Mouse (Mus musculus): ENCODE results near the gene Stxbp1. TPM values are rescaled to one million over a fixed set of nuclear protein-coding genes. Genes with fewer than 3 reads are reported as not detected.

Stxbp1 gene
- polyA plus RNA-seq, 1 experiment from 2014 or later: 51.4 TPM

- DNase-seq (ENCODE audit: low spot score, missing footprints): peak; percentile 92
- Histone ChIP-seq H3K4me2 (peak overlapping the region; percentile 99), H3K4me3 (ENCODE audit: low read depth, low read length) (peak overlapping the region; percentile 70), H3K27ac (ENCODE audit: low read depth, low read length) (no peak overlapping the region), H3K9ac (ENCODE audit: low read length) (peak overlapping the region; percentile 96), H3K36me3 (ENCODE audit: control insufficient read depth, insufficient read depth, low read length) (no peaks in the 10 kb centered on the region), H3K4me1 (ENCODE audit: control insufficient read depth, insufficient read depth, low read length) (peaks cover 35% of the 10 kb centered on the region), H3K27me3 (ENCODE audit: control insufficient read depth, insufficient read depth, low read length) (no peaks in the 10 kb centered on the region; the same call in 1 of the 2 replicates), H3K9me3 (ENCODE audit: control insufficient read depth, low read length) (no peaks in the 10 kb centered on the region)
- WGBS: 3% methylated on average over 20 of the region's 20 CpGs
- peak; percentile 41; the same call in 1 of the 2 replicates for ATAC-seq (ENCODE audit: low FRiP score)
Measured at GRCm38 (mm10) chr2:32876490-32877302, 29.7 kb upstream of the Stxbp1 start.

GRCm38 (mm10) chr2:32875675-32876489 is 28.8 kb upstream of the Stxbp1 start, which contains the start of gene Fam129b:
Gene Fam129b (plus strand): TSS chr2:32876114.
- DNase-seq (ENCODE audit: low spot score, missing footprints) (peak; percentile 99), ATAC-seq (ENCODE audit: low FRiP score) (peak; percentile 94)
- no peaks in the 10 kb centered on the region; the same call in 1 of the 2 replicates for H3K27me3 ChIP-seq (ENCODE audit: control insufficient read depth, insufficient read depth, low read length)
- no peaks in the 10 kb centered on the region for H3K36me3 ChIP-seq (ENCODE audit: control insufficient read depth, insufficient read depth, low read length)
- WGBS: under 1% methylated on average over 44 of the region's 68 CpGs
- H3K4me1 ChIP-seq (ENCODE audit: control insufficient read depth, insufficient read depth, low read length): peaks cover 27% of the 10 kb centered on the region
- H3K4me3 ChIP-seq (ENCODE audit: low read depth, low read length): peak within 1 kb of the TSS; percentile 70
- no peaks in the 10 kb centered on the region for H3K9me3 ChIP-seq (ENCODE audit: control insufficient read depth, low read length)
- peak within 1 kb of the TSS; percentile 99 for H3K4me2 ChIP-seq
- H3K9ac ChIP-seq (ENCODE audit: low read length): peak within 1 kb of the TSS; percentile 96
- H3K27ac ChIP-seq (ENCODE audit: low read depth, low read length): peak within 1 kb of the TSS; percentile 83

- Histone ChIP-seq H3K27me3 (ENCODE audit: control insufficient read depth, insufficient read depth, low read length) (no peaks in the 10 kb centered on the region; the same call in 1 of the 2 replicates), H3K9ac (ENCODE audit: low read length) (peak overlapping the region; percentile 96), H3K36me3 (ENCODE audit: control insufficient read depth, insufficient read depth, low read length) (no peaks in the 10 kb centered on the region), H3K4me2 (peak overlapping the region; percentile 99), H3K4me1 (ENCODE audit: control insufficient read depth, insufficient read depth, low read length) (peaks cover 22% of the 10 kb centered on the region), H3K27ac (ENCODE audit: low read depth, low read length) (peak overlapping the region; percentile 83), H3K9me3 (ENCODE audit: control insufficient read depth, low read length) (no peaks in the 10 kb centered on the region), H3K4me3 (ENCODE audit: low read depth, low read length) (peak overlapping the region; percentile 70)
- DNase-seq (ENCODE audit: low spot score, missing footprints) (peak; percentile 94), ATAC-seq (ENCODE audit: low FRiP score) (peak; percentile 10)
- WGBS: 15% methylated on average over 15 of the region's 15 CpGs
Measured at GRCm38 (mm10) chr2:32874951-32875674, 28.1 kb upstream of the Stxbp1 start.

DNA sequence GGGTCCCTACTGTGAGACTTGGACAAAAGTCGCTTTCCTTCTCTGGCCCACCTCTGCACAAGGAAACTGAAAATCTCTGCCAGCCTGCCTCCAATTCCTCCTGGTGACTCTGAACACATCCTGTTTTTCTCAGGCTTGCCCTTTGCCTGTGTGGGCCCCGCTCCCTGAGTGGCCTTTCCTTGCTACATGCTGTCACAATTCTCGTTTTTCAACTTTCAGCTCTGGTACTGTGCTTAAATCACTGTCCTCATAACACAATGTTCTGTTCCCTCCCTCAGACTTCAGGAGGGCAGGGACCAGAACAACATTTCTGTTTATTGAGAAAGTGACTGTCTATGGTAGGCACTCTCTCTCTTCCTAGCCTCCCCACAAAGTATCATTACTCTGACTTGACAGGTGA is 27.0 kb upstream of the Stxbp1 start:
- DNase-seq (ENCODE audit: low spot score, missing footprints): no peak
- no peak overlapping the region for H3K4me2 ChIP-seq
- 79% methylated on average over 3 of the region's 3 CpGs for WGBS
- no peak overlapping the region for H3K9ac ChIP-seq (ENCODE audit: low read length)
- ATAC-seq (ENCODE audit: low FRiP score): no peak
- no peaks in the 10 kb centered on the region for H3K9me3 ChIP-seq (ENCODE audit: control insufficient read depth, low read length)
- peaks cover 20% of the 10 kb centered on the region for H3K4me1 ChIP-seq (ENCODE audit: control insufficient read depth, insufficient read depth, low read length)
- H3K27ac ChIP-seq (ENCODE audit: low read depth, low read length): no peak overlapping the region
- H3K27me3 ChIP-seq (ENCODE audit: control insufficient read depth, insufficient read depth, low read length): no peaks in the 10 kb centered on the region; the same call in 1 of the 2 replicates
- no peaks in the 10 kb centered on the region for H3K36me3 ChIP-seq (ENCODE audit: control insufficient read depth, insufficient read depth, low read length)
- no peak overlapping the region for H3K4me3 ChIP-seq (ENCODE audit: low read depth, low read length)

GRCm38 (mm10) chr2:32870275-32871100 is 23.4 kb upstream of the Stxbp1 start:
- 68% methylated on average over 8 of the region's 8 CpGs for WGBS
- Histone ChIP-seq H3K4me3 (ENCODE audit: low read depth, low read length) (no peak overlapping the region), H3K36me3 (ENCODE audit: control insufficient read depth, insufficient read depth, low read length) (no peaks in the 10 kb centered on the region), H3K4me2 (no peak overlapping the region), H3K27ac (ENCODE audit: low read depth, low read length) (no peak overlapping the region), H3K9me3 (ENCODE audit: control insufficient read depth, low read length) (no peaks in the 10 kb centered on the region), H3K9ac (ENCODE audit: low read length) (no peak overlapping the region), H3K4me1 (ENCODE audit: control insufficient read depth, insufficient read depth, low read length) (peaks cover 9% of the 10 kb centered on the region), H3K27me3 (ENCODE audit: control insufficient read depth, insufficient read depth, low read length) (no peaks in the 10 kb centered on the region)
- DNase-seq (ENCODE audit: low spot score, missing footprints) (no peak), ATAC-seq (ENCODE audit: low FRiP score) (no peak)

GRCm38 (mm10) chr2:32869721-32870274 is 22.8 kb upstream of the Stxbp1 start:
- Histone ChIP-seq H3K4me1 (ENCODE audit: control insufficient read depth, insufficient read depth, low read length) (peaks cover 4% of the 10 kb centered on the region), H3K9ac (ENCODE audit: low read length) (no peak overlapping the region), H3K27me3 (ENCODE audit: control insufficient read depth, insufficient read depth, low read length) (no peaks in the 10 kb centered on the region), H3K4me2 (no peak overlapping the region), H3K9me3 (ENCODE audit: control insufficient read depth, low read length) (no peaks in the 10 kb centered on the region), H3K4me3 (ENCODE audit: low read depth, low read length) (no peak overlapping the region), H3K27ac (ENCODE audit: low read depth, low read length) (no peak overlapping the region), H3K36me3 (ENCODE audit: control insufficient read depth, insufficient read depth, low read length) (no peaks in the 10 kb centered on the region)
- ATAC-seq (ENCODE audit: low FRiP score): no peak
- DNase-seq (ENCODE audit: low spot score, missing footprints): no peak
- 69% methylated on average over 6 of the region's 6 CpGs for WGBS

DNA sequence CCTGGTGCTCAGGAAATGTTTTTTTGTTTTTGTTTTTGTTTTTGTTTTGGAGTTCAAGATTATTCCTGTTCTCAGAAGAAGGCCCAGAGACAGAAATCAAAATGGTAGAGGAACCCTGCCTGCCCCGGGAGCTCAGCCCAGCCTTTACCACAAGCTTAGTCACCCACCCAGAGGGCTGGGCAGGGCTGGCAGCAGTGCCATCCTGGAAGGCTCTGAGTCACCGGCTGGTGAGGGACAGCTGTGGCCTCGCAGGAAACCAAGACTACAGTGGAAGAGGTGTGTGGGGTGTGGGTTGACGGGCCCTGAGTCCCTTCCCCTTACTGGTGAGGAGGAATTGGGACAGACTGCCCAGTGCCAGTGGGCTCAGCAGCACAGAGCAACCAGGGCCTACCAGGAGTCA is 20.3 kb upstream of the Stxbp1 start:
- H3K27ac ChIP-seq (ENCODE audit: low read depth, low read length): no peak overlapping the region
- H3K4me2 ChIP-seq: no peak overlapping the region
- no peak overlapping the region for H3K9ac ChIP-seq (ENCODE audit: low read length)
- no peak for DNase-seq (ENCODE audit: low spot score, missing footprints)
- no peak for ATAC-seq (ENCODE audit: low FRiP score)
- no peaks in the 10 kb centered on the region for H3K27me3 ChIP-seq (ENCODE audit: control insufficient read depth, insufficient read depth, low read length)
- H3K4me1 ChIP-seq (ENCODE audit: control insufficient read depth, insufficient read depth, low read length): no peaks in the 10 kb centered on the region
- no peaks in the 10 kb centered on the region for H3K9me3 ChIP-seq (ENCODE audit: control insufficient read depth, low read length)
- H3K36me3 ChIP-seq (ENCODE audit: control insufficient read depth, insufficient read depth, low read length): no peaks in the 10 kb centered on the region
- no peak overlapping the region for H3K4me3 ChIP-seq (ENCODE audit: low read depth, low read length)
- WGBS: 84% methylated on average over 4 of the region's 4 CpGs

GRCm38 (mm10) chr2:32864755-32865154 is 17.7 kb upstream of the Stxbp1 start:
- WGBS: 57% methylated on average over 2 of the region's 2 CpGs
- H3K36me3 ChIP-seq (ENCODE audit: control insufficient read depth, insufficient read depth, low read length): no peaks in the 10 kb centered on the region
- no peaks in the 10 kb centered on the region for H3K4me1 ChIP-seq (ENCODE audit: control insufficient read depth, insufficient read depth, low read length)
- no peak overlapping the region for H3K9ac ChIP-seq (ENCODE audit: low read length)
- H3K4me2 ChIP-seq: no peak overlapping the region
- no peak for ATAC-seq (ENCODE audit: low FRiP score)
- H3K27ac ChIP-seq (ENCODE audit: low read depth, low read length): no peak overlapping the region
- no peaks in the 10 kb centered on the region for H3K27me3 ChIP-seq (ENCODE audit: control insufficient read depth, insufficient read depth, low read length)
- peak; percentile 89 for DNase-seq (ENCODE audit: low spot score, missing footprints)
- H3K9me3 ChIP-seq (ENCODE audit: control insufficient read depth, low read length): no peaks in the 10 kb centered on the region
- no peak overlapping the region for H3K4me3 ChIP-seq (ENCODE audit: low read depth, low read length)

Data from midbrain, embryonic 11.5 days (tissue).